Mouse (Mus musculus) small intestine, adult 2 months (tissue): Measurements from ENCODE around the gene Mettl3.

Experiments used
- CTCF ChIP-seq: fragments of 200-500 bp; IDR thresholded peaks from 2 replicates; pipeline ENCODE4 v1.5.1; 2012; ENCODE audit warnings: low read depth, mild to moderate bottlenecking, control low read depth, inconsistent platforms, low read length, moderate library complexity, mixed read lengths; ENCODE audit not compliant: insufficient replicate concordance, insufficient read length; ENCODE audit errors: extremely low read depth
- POLR2A ChIP-seq: fragments of 200-500 bp; IDR thresholded peaks from 2 replicates; pipeline ENCODE4 v1.6.1; 2012; ENCODE audit warnings: low read depth, mild to moderate bottlenecking, control low read depth, inconsistent platforms, low read length, moderate library complexity

DNA sequence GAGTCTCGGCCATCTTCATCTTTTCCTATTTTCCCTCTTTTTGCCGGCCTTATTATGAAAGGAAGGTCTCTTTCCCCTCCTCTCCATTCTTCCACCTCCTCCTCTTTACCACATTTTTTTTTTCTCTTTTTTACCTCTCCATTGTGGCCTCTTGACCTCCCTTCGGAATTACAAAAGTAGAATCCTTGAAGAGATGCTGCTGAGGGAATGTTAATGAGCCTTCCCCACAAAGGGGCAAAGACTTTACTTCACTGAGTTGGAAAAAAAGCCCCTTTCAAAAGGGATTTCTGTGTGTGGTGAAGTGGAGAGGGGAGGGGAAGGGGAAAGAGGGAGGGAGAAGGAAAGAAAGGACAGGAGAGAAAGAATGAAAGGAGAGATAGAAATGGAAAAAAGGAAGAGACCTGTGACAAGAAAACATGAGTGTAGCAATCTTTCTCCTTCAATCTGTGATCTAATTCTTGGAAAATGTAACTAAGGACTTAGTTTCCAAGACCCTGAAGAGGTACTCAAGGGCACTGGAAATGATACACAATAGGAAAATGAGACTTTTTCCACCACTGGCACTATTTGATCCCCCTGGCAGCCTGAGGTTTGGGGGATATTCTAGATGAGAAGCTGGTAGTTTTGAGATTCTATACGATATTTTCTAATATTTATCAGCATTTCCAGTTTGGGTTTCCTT is 26.3 kb upstream of the Mettl3 start:
- TF ChIP-seq CTCF (no peak), POLR2A (no peak)
